Mouse (Mus musculus): ENCODE data around the gene Nlrp9b.

GRCm38 (mm10) chr7:19953054-19953453 is 38.2 kb upstream of the Nlrp9b start:
- TF ChIP-seq CTCF (IDR thresholded peaks at IDR 0.05; ENCODE audit: control insufficient read depth, insufficient read depth, low read length) (no peak), POLR2A (IDR thresholded peaks at IDR 0.05; ENCODE audit: borderline replicate concordance, control insufficient read depth, low read depth, low read length) (no peak)

All from bone marrow, adult 2 months (tissue).